Mouse (Mus musculus) brain, embryonic 14.5 days (tissue): Measurements from ENCODE around the gene Nfasc. TPM values are rescaled to one million over a fixed set of nuclear protein-coding genes. Genes with fewer than 3 reads are reported as not detected.

Experiments
- DNase-seq: peaks from one replicate; pipeline ENCODE4 v3.0.0-alpha.2; 2011; ENCODE audit warnings: low read depth
- CTCF ChIP-seq: fragments of 200-500 bp; IDR thresholded peaks from 2 replicates; pipeline ENCODE4 v1.5.1; 2012; ENCODE audit warnings: inconsistent platforms, mild to moderate bottlenecking, moderate library complexity, borderline replicate concordance; ENCODE audit not compliant: insufficient read depth, insufficient read length; ENCODE audit errors: extremely low read depth
- POLR2A ChIP-seq: fragments of 200-500 bp; IDR thresholded peaks from 2 replicates; pipeline ENCODE4 v1.6.1; 2012; ENCODE audit warnings: mild to moderate bottlenecking, inconsistent platforms, borderline replicate concordance; ENCODE audit not compliant: poor library complexity, insufficient read depth, insufficient read length, severe bottlenecking; ENCODE audit errors: extremely low read depth
- polyA plus RNA-seq: library from polyadenylated mRNA; depleted of rRNA; stranded (reverse); fragments of >200 nt; gene quantifications from 2 replicates; pipeline ENCODE4 v1.2.3, GENCODE M21; 2012; rRNA removed

Gene Nfasc
- polyA plus RNA-seq, 1 experiment, result 65.9 TPM

DNA sequence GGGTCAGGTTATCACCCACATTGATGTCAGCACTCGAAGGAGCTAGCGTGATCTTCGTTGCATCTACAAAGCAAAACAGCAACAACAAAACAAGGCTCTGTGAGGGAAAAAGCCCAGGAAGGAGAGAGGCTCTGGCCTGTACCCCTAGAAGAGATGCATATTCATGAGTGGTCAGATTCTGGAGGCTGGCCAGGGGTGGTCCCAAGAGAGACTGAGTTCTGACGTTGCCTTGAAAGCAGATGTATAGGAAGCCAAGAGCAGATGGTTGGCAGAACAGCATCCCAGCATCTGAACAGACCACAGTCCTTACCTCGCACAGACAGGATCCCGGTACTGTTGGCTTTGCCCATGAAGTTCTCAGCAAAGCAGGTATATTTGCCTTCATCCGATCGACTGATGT, 218.5 kb downstream of the Nfasc start:
- DNase-seq, result peak; percentile 67
- no peak for TF ChIP-seq CTCF
- TF ChIP-seq POLR2A, result no peak

DNA sequence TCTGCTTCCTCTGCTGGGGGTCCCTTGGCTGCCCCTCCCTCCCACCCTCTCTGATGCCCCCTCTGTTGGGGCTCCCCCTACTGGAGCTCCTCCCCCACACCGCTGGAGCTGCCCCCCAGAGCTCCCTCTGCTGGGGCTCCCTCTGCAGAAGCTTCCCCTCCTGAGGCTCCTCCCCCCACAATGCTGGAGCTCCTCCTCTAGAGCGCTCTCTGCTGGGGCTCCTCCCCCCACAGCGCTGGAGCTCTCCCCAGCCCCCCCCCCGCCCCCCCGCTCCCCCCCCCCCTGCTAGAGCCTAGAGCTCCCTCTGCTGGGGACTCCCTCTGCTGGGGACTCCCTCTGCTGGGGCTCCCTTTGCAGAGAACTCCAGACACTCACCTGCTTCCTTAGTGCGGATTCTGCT, 220.8 kb downstream of the Nfasc start:
- peak; percentile 69 for DNase-seq
- no peak for TF ChIP-seq POLR2A
- TF ChIP-seq CTCF, result peak; percentile 15; the same call in 1 of the 2 replicates

DNA sequence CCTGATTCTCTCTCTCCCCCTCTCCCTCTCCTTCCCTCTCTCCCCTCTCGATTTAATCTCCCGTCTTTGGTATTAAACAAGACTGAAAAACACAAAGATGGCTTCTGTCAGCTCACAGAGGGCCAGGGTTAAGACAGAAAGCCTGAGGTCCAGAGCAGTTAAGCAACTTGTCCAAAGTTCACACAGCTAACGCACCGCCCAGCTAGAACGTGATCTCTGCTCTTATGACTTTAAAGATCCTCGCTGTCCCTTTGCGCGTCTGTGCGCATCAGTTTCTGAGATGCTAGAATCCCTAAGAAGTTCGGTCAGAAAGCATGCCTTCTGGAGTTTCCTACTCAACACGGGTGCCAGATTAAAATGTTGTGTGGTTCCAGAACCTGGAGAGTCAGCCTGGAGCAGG, 221.9 kb downstream of the Nfasc start:
- DNase-seq, result no peak
- TF ChIP-seq CTCF (no peak), POLR2A (no peak)

DNA sequence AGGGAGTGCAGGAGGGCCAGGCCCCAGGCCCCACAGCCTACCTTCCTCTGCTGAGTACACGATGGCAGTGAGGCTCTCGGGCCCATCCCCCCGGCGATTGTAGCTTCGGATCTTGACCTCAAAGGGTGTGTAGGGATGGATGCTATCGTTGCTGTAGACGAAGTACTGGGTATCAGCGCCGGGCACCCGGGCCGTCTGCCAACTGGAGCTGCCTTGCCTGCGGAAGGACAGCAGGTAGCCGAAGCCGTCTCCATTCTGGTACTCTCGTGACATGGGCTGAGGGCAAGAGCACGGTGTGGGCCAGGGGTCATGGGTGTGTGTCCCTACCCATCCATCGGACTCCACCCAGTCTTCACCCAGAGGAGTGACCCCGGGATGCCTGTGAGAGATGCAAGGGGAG, 223.0 kb downstream of the Nfasc start:
- no peak for DNase-seq
- TF ChIP-seq POLR2A, result no peak
- TF ChIP-seq CTCF, result no peak

DNA sequence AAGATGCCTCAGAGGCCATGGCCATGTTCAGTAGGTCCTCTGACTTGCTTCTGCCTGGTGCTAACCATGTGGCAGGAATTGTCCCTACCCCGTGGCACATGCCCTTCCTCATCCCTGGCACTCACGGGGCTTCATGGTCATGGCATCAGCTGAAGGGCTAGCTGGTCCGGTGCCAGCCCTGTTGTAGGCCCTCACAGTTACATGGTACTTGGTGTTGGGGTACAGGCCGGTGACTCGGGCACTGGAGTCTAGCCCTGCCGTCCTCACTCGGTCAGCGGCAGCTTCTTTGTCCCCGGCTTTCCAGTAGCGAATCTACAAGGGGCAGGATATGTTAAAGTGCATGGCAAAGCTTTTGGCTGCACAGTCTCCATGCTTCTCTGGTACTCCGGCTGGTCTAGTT, 224.8 kb downstream of the Nfasc start:
- no peak for TF ChIP-seq CTCF
- no peak for TF ChIP-seq POLR2A
- no peak for DNase-seq

DNA sequence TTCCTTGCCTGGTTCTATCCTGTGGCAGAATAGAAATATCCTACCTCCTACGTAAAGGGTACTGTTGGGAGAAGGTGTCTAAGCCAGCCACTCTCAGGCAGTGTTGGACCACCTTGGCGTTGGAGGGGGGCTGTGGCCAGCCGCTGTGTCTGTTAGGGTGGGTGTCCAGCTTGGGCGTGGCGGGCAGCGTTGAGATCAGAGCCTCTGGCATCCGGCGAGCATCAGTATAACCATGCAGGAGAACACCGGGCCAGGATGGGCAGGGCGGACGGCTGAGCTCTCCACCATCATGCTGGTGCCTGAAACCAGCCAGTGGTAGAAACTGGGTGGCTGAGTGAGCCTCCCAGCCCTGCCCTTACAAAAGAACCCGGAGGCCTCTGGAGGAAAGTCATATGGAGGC, 226.3 kb downstream of the Nfasc start:
- no peak for DNase-seq
- TF ChIP-seq POLR2A, result no peak
- TF ChIP-seq CTCF, result no peak

Other genes starting within 250 kb of the Nfasc start
- 2.3 TPM in 2 replicates for gene Tmem81, start 235.6 kb downstream of the Nfasc start, polyA plus RNA-seq
- 92.0 and 111 TPM in 2 replicates for gene Cntn2, start 198.5 kb downstream of the Nfasc start, polyA plus RNA-seq
- 43.4 and 54.4 TPM in 2 replicates for gene Lrrn2, start 138.5 kb upstream of the Nfasc start, polyA plus RNA-seq